Mouse (Mus musculus) heart, embryonic 12.5 days (tissue): ENCODE results near the gene Cfh. TPM values are rescaled to one million over a fixed set of nuclear protein-coding genes. Genes with fewer than 3 reads are reported as not detected.

Source experiments
- polyA plus RNA-seq: library from polyadenylated mRNA; unstranded; fragments of >200 nt; fragmentation: Nextera tagmentation; extraction: Ambion mirVana; gene quantifications from 2 replicates; pipeline ENCODE4 v1.2.1, GENCODE M21; 2016

Gene Cfh
- polyA plus RNA-seq, 1 experiment from 2014 or later = 22.4 TPM

Other genes starting within 250 kb of the Cfh start
- gene Kcnt2, start 62.4 kb upstream of the Cfh start, polyA plus RNA-seq = 1.0 and 1.3 TPM in 2 replicates